Mouse (Mus musculus): Measurements from ENCODE around the gene Olfr1504.
"Not testable (repeated sequence)": the region's sequence is repeated elsewhere in the genome, so short reads cannot be mapped to it uniquely, and the experiment has no call there.

Gene Olfr1504

GRCm38 (mm10) chr19:13897828-13898227 is at the start of gene Olfr1504:
TSS of gene Olfr1504 (minus strand) at chr19:13897928.
- DNase-seq (ENCODE audit: low spot score): no peak

DNA sequence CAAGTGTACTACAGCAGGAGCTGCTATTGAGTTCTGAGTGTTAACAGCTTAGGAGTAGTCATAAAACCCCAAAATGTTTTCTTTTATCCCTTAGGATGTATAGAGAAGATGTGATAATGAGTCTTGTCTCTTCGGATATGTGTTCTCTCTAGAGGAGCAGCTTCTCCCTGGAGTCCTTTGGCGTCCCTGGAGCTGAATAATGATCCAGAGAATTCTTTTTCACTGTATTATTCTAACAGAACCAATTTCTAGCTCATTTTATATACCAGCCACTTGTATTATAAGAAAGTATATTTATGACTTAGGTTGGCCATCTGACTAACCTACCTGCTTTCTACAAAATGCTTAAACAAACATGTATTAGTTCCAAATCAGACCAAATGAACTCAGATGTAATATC is 15.5 kb upstream of the Olfr1504 start, which contains the start of gene Olfr1505:
Gene Olfr1505, plus strand, starts transcription at position 301 of the 400 bp plus-strand sequence.
- no peak for DNase-seq (ENCODE audit: low spot score)

GRCm38 (mm10) chr19:13861495-13861894 is 36.2 kb downstream of the Olfr1504 start, which contains the start of gene Olfr1502:
TSS of gene Olfr1502 (plus strand) at chr19:13861795.
- DNase-seq (ENCODE audit: low spot score): no peak

DNA sequence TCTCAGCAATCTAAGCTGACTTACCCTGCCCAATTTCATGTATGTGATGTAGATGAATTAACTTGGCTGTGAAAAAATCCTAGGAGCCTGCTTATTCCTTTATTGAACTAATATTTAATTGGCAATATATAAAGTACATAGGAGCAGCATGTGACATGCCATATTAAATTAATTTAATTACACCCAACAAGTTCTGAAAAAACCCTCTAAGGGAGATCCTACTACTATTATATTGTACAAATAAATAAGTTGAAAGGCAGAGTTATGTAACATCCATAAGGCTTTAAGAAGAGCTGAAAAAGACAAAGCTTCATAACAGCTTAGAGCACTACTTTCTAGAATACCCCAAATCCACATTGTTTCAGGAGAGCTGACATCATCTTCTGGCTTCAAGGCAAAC is 47.1 kb downstream of the Olfr1504 start, which contains the start of gene Olfr1501:
Gene Olfr1501, minus strand, starts transcription at position 101 of the 400 bp plus-strand sequence.
- not testable (repeated sequence) for DNase-seq (ENCODE audit: low spot score)

All from urinary bladder, postnatal 25 days (tissue).